Mouse (Mus musculus): ENCODE results near the gene Leng9.

GRCm38 (mm10) chr7:4136404-4136770 is 13.8 kb downstream of the Leng9 start:
- TF ChIP-seq CTCF (IDR thresholded peaks at IDR 0.05; ENCODE audit: control insufficient read depth, insufficient read depth, insufficient replicate concordance, low read depth, low read length) = no peak
- no peak for TF ChIP-seq POLR2A (IDR thresholded peaks at IDR 0.05; ENCODE audit: control insufficient read depth, low read depth, low read length)

Measured in testis, adult 2 months (tissue).